Mouse (Mus musculus) embryonic facial prominence, embryonic 15.5 days (tissue): ENCODE measurements around the gene Tex28. TPM values are rescaled to one million over a fixed set of nuclear protein-coding genes. Genes with fewer than 3 reads are reported as not detected.

ENCODE experiments used
- polyA plus RNA-seq: library from polyadenylated mRNA; unstranded; fragments of >200 nt; fragmentation: Nextera tagmentation; extraction: Ambion mirVana; gene quantifications from 2 replicates; pipeline ENCODE4 v1.2.1, GENCODE M21; 2015

Gene Tex28
- polyA plus RNA-seq, 1 experiment from 2014 or later, result not detected

Other genes starting within 250 kb of the Tex28 start
- gene Arhgap4, start 246.0 kb downstream of the Tex28 start, polyA plus RNA-seq, result 4.1 and 5.1 TPM in 2 replicates
- gene Naa10, start 245.9 kb downstream of the Tex28 start, polyA plus RNA-seq, result 115 and 120 TPM in 2 replicates
- 33.1 and 42.3 TPM in 2 replicates for gene Renbp, start 237.0 kb downstream of the Tex28 start, polyA plus RNA-seq
- 43.0 and 49.5 TPM in 2 replicates for gene Hcfc1, start 201.5 kb downstream of the Tex28 start, polyA plus RNA-seq
- gene Irak1, start 143.9 kb downstream of the Tex28 start, polyA plus RNA-seq, result 63.9 and 73.2 TPM in 2 replicates
- gene Opn1mw, start 40.4 kb downstream of the Tex28 start, polyA plus RNA-seq, result not detected in 2 replicates
- 11.9 and 12.1 TPM in 2 replicates for gene Mecp2, start 32.5 kb downstream of the Tex28 start, polyA plus RNA-seq
- gene Tktl1, start 9.4 kb upstream of the Tex28 start, polyA plus RNA-seq, result not detected in 2 replicates
- gene Flna, start 82.0 kb upstream of the Tex28 start, polyA plus RNA-seq, result 226 and 234 TPM in 2 replicates
- 26.5 and 28.8 TPM in 2 replicates for gene Emd, start 86.8 kb upstream of the Tex28 start, polyA plus RNA-seq
- gene Rpl10, start 103.0 kb upstream of the Tex28 start, polyA plus RNA-seq, result 678 and 798 TPM in 2 replicates
- gene Taz, start 114.1 kb upstream of the Tex28 start, polyA plus RNA-seq, result 98.0 and 103 TPM in 2 replicates
- 16.8 and 20.1 TPM in 2 replicates for gene Dnase1l1, start 114.5 kb upstream of the Tex28 start, polyA plus RNA-seq
- gene Atp6ap1, start 129.3 kb upstream of the Tex28 start, polyA plus RNA-seq, result 158 and 160 TPM in 2 replicates
- 223 and 260 TPM in 2 replicates for gene Gdi1, start 137.2 kb upstream of the Tex28 start, polyA plus RNA-seq
- gene Fam50a, start 145.2 kb upstream of the Tex28 start, polyA plus RNA-seq, result 66.6 and 68.3 TPM in 2 replicates
- gene Plxna3, start 161.2 kb upstream of the Tex28 start, polyA plus RNA-seq, result 20.2 and 21.5 TPM in 2 replicates
- gene Lage3, start 185.8 kb upstream of the Tex28 start, polyA plus RNA-seq, result 96.2 and 101 TPM in 2 replicates
- gene Ubl4a, start 205.4 kb upstream of the Tex28 start, polyA plus RNA-seq, result 76.4 and 78.5 TPM in 2 replicates
- 20.9 and 23.4 TPM in 2 replicates for gene Slc10a3, start 205.5 kb upstream of the Tex28 start, polyA plus RNA-seq
- gene Fam3a, start 225.4 kb upstream of the Tex28 start, polyA plus RNA-seq, result 47.4 and 48.2 TPM in 2 replicates
- gene Ikbkg, start 225.5 kb upstream of the Tex28 start, polyA plus RNA-seq, result 20.3 and 21.4 TPM in 2 replicates